Mouse (Mus musculus) lung, embryonic 14.5 days (tissue): ENCODE results near the gene Card14. TPM values are rescaled to one million over a fixed set of nuclear protein-coding genes. Genes with fewer than 3 reads are reported as not detected.
A peak's percentile ranks its signal among the peaks of the same experiment; 100 is the strongest.
"Not testable (repeated sequence)": the region's sequence is repeated elsewhere in the genome, so short reads cannot be mapped to it uniquely, and the experiment has no call there.

Source experiments
- ATAC-seq: fragments of 200-750 bp; cut with Nextera tagmentation; 2 replicates; pipeline ENCODE4 v1.8.0; 2017; ENCODE audit warnings: mild to moderate bottlenecking, moderate TSS enrichment, moderate library complexity; ENCODE audit not compliant: insufficient read depth
- DNase-seq: peaks from one replicate; pipeline ENCODE4 v3.0.0-alpha.2; 2015
- H3K27ac ChIP-seq: fragments of 300-500 bp; sonication (generic); 2 replicates; pipeline ENCODE4 v1.5.1; 2014; ENCODE audit warnings: low read depth, mild to moderate bottlenecking, moderate library complexity
- H3K27me3 ChIP-seq: fragments of 300-500 bp; sonication (generic); 2 replicates; pipeline ENCODE4 v1.6.1; 2014; ENCODE audit warnings: low read length, control low read depth; ENCODE audit not compliant: insufficient read depth
- H3K36me3 ChIP-seq: fragments of 300-500 bp; sonication (generic); 2 replicates; pipeline ENCODE4 v1.6.1; 2014; ENCODE audit warnings: control low read depth; ENCODE audit not compliant: insufficient read depth
- H3K4me1 ChIP-seq: fragments of 300-500 bp; sonication (generic); 2 replicates; pipeline ENCODE4 v1.6.1; 2014; ENCODE audit warnings: antibody characterized with exemption, control low read depth; ENCODE audit not compliant: insufficient read depth
- H3K4me2 ChIP-seq: fragments of 300-500 bp; sonication (generic); 2 replicates; pipeline ENCODE4 v1.6.1; 2014; ENCODE audit warnings: mild to moderate bottlenecking
- H3K4me3 ChIP-seq: fragments of 300-500 bp; sonication (generic); 2 replicates; pipeline ENCODE4 v1.5.1; 2014; ENCODE audit warnings: low read depth, low read length
- H3K9ac ChIP-seq: fragments of 300-500 bp; sonication (generic); 2 replicates; pipeline ENCODE4 v1.6.1; 2014
- H3K9me3 ChIP-seq: fragments of 300-500 bp; sonication (generic); 2 replicates; pipeline ENCODE4 v1.6.1; 2016; ENCODE audit warnings: low read depth, low read length, control low read depth
- CTCF ChIP-seq: IDR thresholded peaks from 2 replicates; pipeline ENCODE4 v1.5.1; 2016; ENCODE audit warnings: antibody characterized with exemption, low read depth
- WGBS: fragments of 180-500 bp; shearing (Covaris S2); extraction: QIAGEN DNeasy Blood & Tissue Kit; methylation state at CpG from one replicate; pipeline ENCODE4 v1.1.7; 2014; 5-methylcytosine and 5-hydroxymethylcytosine counted together
- polyA plus RNA-seq: library from polyadenylated mRNA; unstranded; fragments of >200 nt; fragmentation: Nextera tagmentation; extraction: Ambion mirVana; gene quantifications from 2 replicates; pipeline ENCODE4 v1.2.1, GENCODE M21; 2014

Gene Card14
- polyA plus RNA-seq, 1 experiment from 2014 or later: not detected

- H3K9ac ChIP-seq: no peak overlapping the region
- DNase-seq (no peak), ATAC-seq (no peak)
- no peaks in the 10 kb centered on the region for H3K27me3 ChIP-seq
- peaks cover 88% of the 10 kb centered on the region for H3K36me3 ChIP-seq
- no peaks in the 10 kb centered on the region for H3K4me1 ChIP-seq
- 88% methylated on average over 20 of the region's 20 CpGs for WGBS
- H3K9me3 ChIP-seq: no peaks in the 10 kb centered on the region
- no peak overlapping the region for H3K4me2 ChIP-seq
- no peak for TF ChIP-seq CTCF
- no peak overlapping the region for H3K4me3 ChIP-seq
- no peak overlapping the region for H3K27ac ChIP-seq
These were observed 20.2 kb upstream of the Card14 start for GRCm38 (mm10) chr11:119287207-119287992.

DNA sequence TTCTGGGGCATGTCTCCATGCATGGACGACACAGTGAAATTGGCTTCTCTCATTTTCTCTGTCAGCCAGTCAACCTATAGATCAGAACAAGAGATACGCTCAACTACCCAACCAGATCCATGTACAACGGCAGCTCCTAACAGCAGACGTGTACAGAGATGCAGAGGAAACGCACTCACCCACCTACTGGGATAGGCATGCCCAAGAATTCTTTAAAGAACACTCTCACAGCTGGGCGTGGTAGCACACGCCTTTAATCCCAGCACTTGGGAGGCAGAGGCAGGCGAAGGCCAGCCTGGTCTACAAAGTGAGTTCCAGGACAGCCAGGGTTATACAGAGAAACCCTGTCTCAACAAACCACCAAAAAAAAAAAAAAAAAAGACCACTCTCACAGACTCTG lies 14.7 kb upstream of the Card14 start:
- 96% methylated on average over 8 of the region's 8 CpGs for WGBS
- H3K27me3 ChIP-seq, H3K4me1 ChIP-seq, ATAC-seq, H3K4me2 ChIP-seq, H3K9me3 ChIP-seq, H3K4me3 ChIP-seq, DNase-seq, H3K27ac ChIP-seq, H3K9ac ChIP-seq: not testable (repeated sequence)
- peaks cover 99% of the 10 kb centered on the region for H3K36me3 ChIP-seq

- Histone ChIP-seq H3K36me3 (peaks cover 56% of the 10 kb centered on the region), H3K4me3 (peak overlapping the region; percentile 96; the same call in 1 of the 2 replicates), H3K27me3 (no peaks in the 10 kb centered on the region), H3K9me3 (no peaks in the 10 kb centered on the region), H3K27ac (no peak overlapping the region), H3K4me2 (peak overlapping the region; percentile 82), H3K4me1 (peaks cover 4% of the 10 kb centered on the region; the same call in 1 of the 2 replicates), H3K9ac (no peak overlapping the region)
- TF ChIP-seq CTCF: no peak
- ATAC-seq: no peak
- WGBS: 81% methylated on average over 6 of the region's 6 CpGs
- no peak for DNase-seq
These were observed 9.6 kb upstream of the Card14 start for GRCm38 (mm10) chr11:119297996-119298395.

GRCm38 (mm10) chr11:119298917-119299316 lies 8.7 kb upstream of the Card14 start:
- peaks cover 4% of the 10 kb centered on the region; the same call in 1 of the 2 replicates for H3K4me1 ChIP-seq
- peak overlapping the region; percentile 96 for H3K4me3 ChIP-seq
- peaks cover 47% of the 10 kb centered on the region for H3K36me3 ChIP-seq
- peak overlapping the region; percentile 98 for H3K9ac ChIP-seq
- H3K27me3 ChIP-seq: no peaks in the 10 kb centered on the region
- ATAC-seq: no peak
- no peak for TF ChIP-seq CTCF
- WGBS: 6% methylated on average over 7 of the region's 7 CpGs
- H3K4me2 ChIP-seq: peak overlapping the region; percentile 82
- peak overlapping the region; percentile 90; the same call in 1 of the 2 replicates for H3K27ac ChIP-seq
- no peaks in the 10 kb centered on the region for H3K9me3 ChIP-seq
- DNase-seq: no peak

DNA sequence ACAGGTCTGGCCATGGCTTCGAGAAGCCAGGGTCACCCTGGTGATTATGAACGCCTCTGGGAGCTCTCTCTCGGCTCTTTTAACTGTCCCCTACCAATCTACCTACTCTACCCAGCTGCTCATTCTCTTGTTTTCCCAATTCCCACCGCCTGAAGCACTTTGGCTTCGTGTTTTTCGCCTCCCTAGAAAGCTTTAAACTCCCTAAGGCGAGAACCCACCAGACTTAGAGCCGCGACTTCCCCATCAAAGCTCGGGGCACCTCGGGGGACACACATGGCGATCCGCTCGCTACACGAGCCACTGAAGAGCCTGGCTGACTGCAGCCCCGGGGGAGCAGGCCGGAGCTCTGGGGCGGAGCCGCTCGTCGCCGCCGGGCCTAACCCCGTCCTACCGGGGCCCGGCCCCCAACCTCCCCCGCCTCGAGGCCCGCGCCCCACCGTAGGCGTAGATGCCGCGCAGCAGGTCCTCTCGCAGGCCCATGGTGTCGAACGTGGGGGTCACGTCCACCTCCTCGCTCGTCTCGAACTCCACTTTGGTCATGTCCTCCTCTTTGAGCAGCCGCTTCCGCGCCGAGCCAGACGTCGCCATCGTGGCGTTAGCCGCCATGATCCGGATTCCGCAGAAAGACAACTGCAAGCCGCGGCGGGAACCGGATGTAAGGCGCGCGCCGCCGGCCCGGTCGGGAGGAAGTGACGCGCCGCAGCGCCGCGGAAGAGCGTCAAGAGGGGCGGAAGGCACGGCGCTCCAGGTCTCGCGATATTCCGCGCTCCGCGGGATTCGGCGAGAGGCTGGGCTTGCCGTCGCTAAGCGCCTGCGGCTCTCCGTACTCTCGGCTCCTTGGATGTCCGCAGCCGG lies 8.0 kb upstream of the Card14 start, which contains the start of gene Eif4a3:
TSS of gene Eif4a3 (minus strand) at position 699 of the 855 bp plus-strand sequence.
- Histone ChIP-seq H3K9me3 (no peaks in the 10 kb centered on the region), H3K27ac (peak within 1 kb of the TSS; percentile 90), H3K4me1 (peaks cover 4% of the 10 kb centered on the region; the same call in 1 of the 2 replicates), H3K4me3 (peak within 1 kb of the TSS; percentile 96), H3K4me2 (peak within 1 kb of the TSS; percentile 94), H3K9ac (peak within 1 kb of the TSS; percentile 98), H3K36me3 (peaks cover 40% of the 10 kb centered on the region), H3K27me3 (no peaks in the 10 kb centered on the region)
- TF ChIP-seq CTCF: no peak
- peak; percentile 95 for ATAC-seq
- peak; percentile 100 for DNase-seq
- under 1% methylated on average over 89 of the region's 89 CpGs for WGBS

DNA sequence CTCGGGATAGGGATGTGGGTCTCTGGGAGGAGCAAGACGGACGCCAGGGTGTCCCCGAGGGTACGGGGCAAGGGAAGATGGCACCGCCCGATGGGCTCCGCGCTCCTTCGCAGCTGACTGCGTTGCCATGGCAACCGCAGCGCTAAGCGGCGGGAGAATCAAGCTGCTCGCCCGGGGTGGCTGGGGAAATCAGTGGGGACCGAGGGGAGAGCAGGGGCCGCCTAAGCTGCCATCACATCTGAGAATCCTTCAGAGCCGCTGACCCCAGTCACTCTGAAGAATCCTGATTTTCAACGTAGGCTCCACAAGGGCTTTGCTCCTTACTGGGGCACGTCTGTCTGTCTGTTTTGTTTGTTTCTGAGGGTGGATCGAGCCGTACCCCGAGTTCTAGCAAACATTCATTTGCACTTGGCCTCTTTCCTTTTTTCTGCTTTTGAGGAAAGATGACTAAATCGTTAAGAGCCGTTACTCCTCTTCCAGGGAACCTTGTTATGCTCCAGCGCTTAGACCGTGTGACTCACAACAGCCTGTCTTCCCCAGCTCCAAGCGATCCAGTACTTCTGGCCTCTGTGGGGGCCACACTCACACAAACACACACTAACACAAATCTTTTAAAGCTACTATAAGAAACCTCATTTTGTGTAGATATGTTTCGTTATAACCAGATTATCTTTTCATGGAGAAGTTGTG lies 7.2 kb upstream of the Card14 start:
- peak overlapping the region; percentile 96 for H3K4me3 ChIP-seq
- H3K27me3 ChIP-seq: no peaks in the 10 kb centered on the region
- peaks cover 4% of the 10 kb centered on the region; the same call in 1 of the 2 replicates for H3K4me1 ChIP-seq
- H3K9ac ChIP-seq: peak overlapping the region; percentile 98
- peaks cover 32% of the 10 kb centered on the region for H3K36me3 ChIP-seq
- peak overlapping the region; percentile 90 for H3K27ac ChIP-seq
- peak overlapping the region; percentile 94 for H3K4me2 ChIP-seq
- peak; percentile 74 for ATAC-seq
- no peaks in the 10 kb centered on the region for H3K9me3 ChIP-seq
- WGBS: 2% methylated on average over 31 of the region's 31 CpGs
- DNase-seq: no peak
- no peak for TF ChIP-seq CTCF
